Mouse (Mus musculus) granulocyte monocyte progenitor cell, adult 5-6 weeks (primary cell): Measurements from ENCODE around the gene Trex2. TPM values are rescaled to one million over a fixed set of nuclear protein-coding genes. Genes with fewer than 3 reads are reported as not detected.
A peak's percentile ranks its signal among the peaks of the same experiment; 100 is the strongest.
"Not testable (repeated sequence)": the region's sequence is repeated elsewhere in the genome, so short reads cannot be mapped to it uniquely, and the experiment has no call there.

Experiments used
- ATAC-seq: replicated peaks from 2 replicates; pipeline ENCODE4 v1.8.0; 2016; ENCODE audit warnings: mild to moderate bottlenecking, moderate TSS enrichment, inconsistent platforms; ENCODE audit not compliant: poor library complexity, severe bottlenecking
- total RNA-seq, 2 experiments: library from RNA; stranded (forward) in 1 of 2; stranded (reverse) in 1 of 2; fragments of 200-712, 200-1000 nt in 1 of 2; fragments of >200 nt in 1 of 2; fragmentation: Nextera tagmentation in 1 of 2; gene quantifications; 2 replicates each; pipeline ENCODE4 v1.2.3; 2014 to 2017

The Trex2 gene
- total RNA-seq, 2 experiments from 2014 or later: not detected

DNA sequence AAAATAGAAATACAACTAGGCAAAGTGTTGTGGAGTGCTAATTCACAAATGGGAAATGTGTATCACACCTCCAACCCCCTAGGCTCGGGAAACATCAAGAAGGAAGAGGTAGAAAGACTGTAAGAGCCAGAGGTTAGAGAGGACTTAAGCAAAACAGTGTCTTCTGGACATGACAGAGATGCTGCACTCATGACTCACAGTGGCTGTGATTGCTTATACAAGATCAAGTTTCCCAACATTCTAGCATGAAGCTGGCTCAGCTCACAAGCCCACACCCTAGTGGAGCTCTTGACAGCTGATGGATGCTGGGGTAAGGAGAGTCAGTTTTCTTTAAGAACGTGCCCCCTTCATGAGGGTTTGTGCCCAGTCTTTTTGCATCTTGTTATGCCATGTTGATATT lies 6.3 kb upstream of the Trex2 start:
- ATAC-seq: no peak

DNA sequence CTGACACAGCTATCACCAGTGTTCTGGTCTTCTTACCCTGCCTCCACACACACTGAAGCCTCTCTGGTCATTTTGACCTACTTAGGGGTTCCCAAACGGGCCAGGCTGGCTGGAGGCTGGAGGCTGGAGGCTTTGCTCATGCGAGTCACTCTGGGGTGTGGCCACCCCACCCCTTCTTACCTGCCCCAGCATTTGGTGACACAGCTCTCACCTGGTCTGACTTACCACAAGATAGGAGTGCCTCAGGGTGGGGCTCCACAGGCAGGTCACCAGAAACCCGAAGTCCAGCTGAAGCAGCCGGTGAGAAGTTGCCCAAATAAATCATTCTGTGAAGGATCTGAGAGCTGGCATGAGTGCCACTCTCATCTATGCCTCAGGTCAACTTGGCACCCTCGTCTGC lies 2.3 kb downstream of the Trex2 start:
- no peak for ATAC-seq

DNA sequence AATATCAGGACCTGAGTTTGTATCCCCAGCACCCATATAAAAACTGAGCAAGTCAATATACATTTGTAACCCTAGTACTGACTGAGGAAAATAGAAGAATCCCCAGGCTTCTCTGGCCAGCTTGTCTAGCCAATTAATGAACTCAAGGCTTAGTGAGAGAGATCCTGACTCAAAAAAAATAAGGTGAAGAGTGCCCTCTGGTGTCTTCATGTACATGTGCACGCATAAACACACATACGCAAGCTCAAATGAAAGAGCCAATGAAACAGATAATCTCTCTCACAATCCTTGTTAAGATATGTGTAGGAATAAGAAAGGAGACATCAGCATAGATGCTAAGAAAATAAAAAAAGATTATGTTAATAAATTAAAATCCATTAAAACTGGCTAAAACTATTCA lies 5.1 kb downstream of the Trex2 start:
- peak; percentile 55 for ATAC-seq

DNA sequence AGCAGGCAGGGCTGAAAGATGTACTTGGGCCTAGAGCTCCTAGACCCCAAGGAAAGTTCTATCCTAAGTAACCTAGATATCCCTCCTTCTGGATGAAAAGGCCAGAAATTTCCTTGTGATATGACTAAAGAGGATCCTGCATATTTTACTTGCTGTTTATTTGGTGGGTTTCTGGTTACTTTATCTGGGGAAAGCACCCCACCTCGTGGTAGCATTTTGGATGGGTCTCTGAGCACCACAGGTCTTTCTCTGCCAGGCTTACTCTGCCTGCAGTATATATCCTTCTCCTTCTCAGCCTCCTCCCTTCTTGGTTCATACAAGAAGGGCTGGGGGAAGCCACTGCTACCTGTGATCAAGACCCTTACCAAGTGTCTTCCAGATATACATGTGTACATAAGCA lies 22.4 kb downstream of the Trex2 start:
- no peak for ATAC-seq

DNA sequence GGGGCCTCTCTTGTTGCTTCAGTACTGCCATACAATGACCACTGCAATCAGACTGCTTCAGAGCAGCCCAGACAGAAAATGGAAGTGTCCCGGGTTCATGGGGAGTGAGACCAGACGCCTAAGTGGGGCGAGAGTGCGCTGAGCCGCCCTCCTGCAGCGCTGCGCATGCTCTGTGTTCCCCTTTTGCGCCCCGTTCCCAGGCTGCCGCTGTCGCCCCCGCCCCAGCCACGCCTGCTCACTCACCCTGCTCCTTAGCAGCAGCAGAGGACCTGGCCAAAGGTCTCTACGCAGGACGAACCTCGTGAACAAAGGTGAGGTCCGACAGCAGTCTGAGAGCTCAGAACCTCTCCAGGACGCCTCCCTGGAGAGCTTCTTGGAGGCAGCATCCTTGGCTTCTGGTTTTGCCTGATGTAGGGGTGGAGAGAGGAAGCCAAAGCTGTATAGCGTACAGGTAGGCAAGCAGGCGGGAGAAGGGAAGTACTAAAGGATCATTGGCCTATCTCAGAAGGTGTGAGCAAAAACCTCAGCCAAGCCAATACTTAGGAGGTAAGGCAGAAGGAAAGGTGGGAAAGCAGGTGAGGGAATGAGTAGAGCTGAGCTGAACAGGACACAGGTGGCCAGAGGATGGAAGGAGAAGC lies 24.1 kb downstream of the Trex2 start, which contains the start of gene Zfp92:
Zfp92 (plus strand) TSS at position 217 of the 638 bp plus-strand sequence.
- ATAC-seq: peak; percentile 90

DNA sequence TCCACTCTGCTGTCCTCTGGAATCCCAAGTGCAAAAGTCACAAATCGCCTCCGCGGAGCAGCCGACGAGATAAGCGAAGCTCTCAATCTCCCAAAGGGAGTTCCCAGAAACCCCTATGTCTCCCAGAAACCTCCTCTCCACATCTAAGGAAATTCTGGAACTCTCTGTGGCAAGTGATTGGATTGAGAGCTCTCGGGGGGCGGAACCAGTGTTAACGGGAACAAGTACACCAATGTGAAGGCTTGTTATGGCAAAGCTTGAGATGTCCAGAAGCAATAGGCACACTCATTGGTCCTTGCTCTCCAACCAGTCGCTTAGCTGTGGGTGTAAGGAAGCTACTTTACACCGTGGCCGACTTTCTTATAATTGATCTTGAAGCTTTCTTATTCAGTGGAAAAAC lies 33.5 kb downstream of the Trex2 start:
- no peak for ATAC-seq

DNA sequence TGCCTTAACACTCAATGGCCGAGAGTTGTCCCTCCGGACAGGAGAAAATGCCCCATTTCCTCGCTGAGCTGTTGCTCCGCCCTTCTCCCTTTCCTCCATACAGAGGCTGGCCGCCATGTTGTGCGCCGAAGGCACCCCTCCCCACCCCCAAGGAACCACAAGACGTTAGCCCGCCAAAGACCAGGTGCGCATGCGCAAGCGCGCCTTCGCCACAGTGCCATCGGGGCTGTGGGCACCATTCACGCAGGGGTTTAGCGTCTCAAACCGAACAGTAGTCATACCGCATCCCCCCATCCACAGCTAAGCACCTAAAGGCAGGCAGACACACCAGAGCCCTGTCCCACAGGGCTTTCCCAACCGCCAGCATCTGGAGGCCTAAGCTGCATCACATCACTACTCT lies 34.2 kb downstream of the Trex2 start:
- no peak for ATAC-seq

DNA sequence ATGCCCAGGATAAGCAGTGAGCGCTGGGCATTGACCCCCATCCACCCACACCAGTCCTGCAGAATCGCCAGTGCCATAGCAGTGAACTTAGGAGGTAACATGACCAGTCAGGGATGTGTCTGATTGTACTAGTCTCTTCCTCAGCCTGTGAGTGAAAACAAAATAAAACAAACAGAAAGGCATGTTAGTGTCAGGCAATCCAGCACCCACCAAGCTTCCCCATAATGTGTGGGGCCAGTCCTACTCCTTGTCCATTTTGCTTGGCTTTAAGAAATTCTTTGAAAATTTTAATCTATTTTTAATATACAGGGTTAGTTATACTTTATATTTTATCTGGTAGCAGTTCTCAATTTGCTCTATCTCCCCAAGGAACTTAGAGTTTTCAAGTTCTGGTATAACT lies 36.5 kb downstream of the Trex2 start, which contains the start of gene Gm18336:
Gm18336 (minus strand) TSS at position 101 of the 400 bp plus-strand sequence.
- not testable (repeated sequence) for ATAC-seq

DNA sequence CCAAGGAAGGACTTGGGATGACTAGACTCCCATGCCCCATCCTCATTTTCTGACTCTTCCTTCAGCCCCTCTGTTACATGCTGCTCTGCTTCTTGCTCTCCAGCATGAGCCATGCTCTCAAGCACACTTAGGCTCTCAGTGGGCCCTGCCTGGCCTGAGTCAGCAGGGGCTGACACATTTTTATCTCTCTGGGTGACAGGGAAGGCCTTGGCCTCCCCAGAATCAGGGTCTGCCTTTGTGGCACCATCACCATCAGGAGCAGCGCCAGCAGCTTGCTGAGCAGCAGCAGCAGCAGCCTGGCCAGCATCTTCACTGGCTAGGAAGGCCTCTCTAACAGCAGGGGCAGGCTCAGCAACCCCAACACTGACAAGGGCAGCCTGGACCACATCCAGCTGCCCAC lies 38.7 kb downstream of the Trex2 start:
- no peak for ATAC-seq

DNA sequence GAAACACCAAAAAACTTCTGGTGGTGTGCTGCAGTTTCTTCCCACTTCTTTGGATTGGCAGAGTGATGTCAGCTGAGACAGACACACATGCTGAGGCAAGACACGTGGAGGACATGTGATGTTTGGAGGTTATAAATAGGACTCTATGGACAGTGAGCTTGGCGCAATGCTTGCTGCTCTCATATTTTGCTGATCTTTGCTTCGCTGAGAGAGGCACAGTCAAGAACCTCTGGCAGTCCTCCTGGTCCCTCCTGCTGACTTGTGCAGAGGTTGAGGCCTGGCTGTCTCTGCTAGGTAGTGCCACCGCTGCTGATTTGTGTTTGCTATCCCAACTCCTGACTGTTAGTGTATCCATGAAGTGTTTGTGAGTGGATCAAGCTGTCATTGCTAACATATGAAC lies 43.7 kb downstream of the Trex2 start:
- no peak for ATAC-seq

DNA sequence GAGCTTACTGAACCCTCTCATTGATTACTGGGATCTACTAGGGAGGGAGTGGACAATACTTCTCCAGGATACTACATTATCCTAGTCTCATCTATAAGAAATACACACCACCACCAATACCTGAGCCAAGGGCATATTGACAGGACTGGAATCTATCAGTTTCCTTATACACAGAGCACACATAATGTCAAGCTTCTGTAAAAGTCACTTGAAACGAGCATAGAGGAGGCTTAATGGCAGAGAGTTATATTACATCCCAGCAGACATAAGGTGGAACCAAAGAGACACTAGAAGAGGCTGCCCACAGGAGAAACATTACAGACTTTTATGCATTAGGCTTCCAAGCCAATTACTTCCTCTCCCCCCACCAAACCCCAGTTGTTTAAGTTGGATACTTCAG lies 50.2 kb downstream of the Trex2 start:
- no peak for ATAC-seq

DNA sequence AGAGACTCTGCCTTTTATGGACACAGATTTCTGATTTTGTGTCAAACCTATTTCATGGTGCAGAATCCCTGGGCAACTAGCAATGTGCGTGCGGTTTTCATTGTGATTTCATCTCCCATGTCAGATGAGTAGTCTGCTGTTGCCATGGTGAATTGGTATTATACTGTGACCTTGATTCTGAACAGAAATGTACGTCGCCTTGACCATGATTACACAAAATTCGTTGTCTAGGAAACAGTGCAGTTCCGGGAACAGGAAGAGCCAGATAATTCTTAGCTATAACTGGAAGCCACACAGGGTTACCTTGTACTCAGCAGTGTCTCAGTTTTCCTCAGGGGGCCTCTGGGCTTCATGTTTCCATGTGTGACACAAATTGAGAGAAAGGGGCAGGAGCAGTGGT lies 50.7 kb downstream of the Trex2 start:
- no peak for ATAC-seq

Other genes with a start within 250 kb of the Trex2 start
- gene Xlr3b, start 243.1 kb downstream of the Trex2 start, total RNA-seq (2014; fragmentation: Nextera tagmentation): 1.3 and 16.8 TPM in 2 replicates
- 7.8 and 7.9 TPM in 2 replicates for gene Xlr3b, start 243.1 kb downstream of the Trex2 start, total RNA-seq (2017)
- gene Xlr4b, start 221.0 kb downstream of the Trex2 start, total RNA-seq (2014; fragmentation: Nextera tagmentation): 17.1 and 17.2 TPM in 2 replicates
- gene Xlr4b, start 221.0 kb downstream of the Trex2 start, total RNA-seq (2017): 13.2 and 15.7 TPM in 2 replicates
- gene F8a, start 207.1 kb downstream of the Trex2 start, total RNA-seq (2014; fragmentation: Nextera tagmentation): 2.3 and 5.9 TPM in 2 replicates
- 3.9 and 4.2 TPM in 2 replicates for gene F8a, start 207.1 kb downstream of the Trex2 start, total RNA-seq (2017)
- gene Xlr4c, start 192.2 kb downstream of the Trex2 start, total RNA-seq (2014; fragmentation: Nextera tagmentation): 2.9 and 13.5 TPM in 2 replicates
- gene Xlr4c, start 192.2 kb downstream of the Trex2 start, total RNA-seq (2017): 5.9 and 8.6 TPM in 2 replicates
- not detected in 2 replicates for gene Xlr3c, start 170.0 kb downstream of the Trex2 start, total RNA-seq (2014; fragmentation: Nextera tagmentation)
- gene Xlr3c, start 170.0 kb downstream of the Trex2 start, total RNA-seq (2017): not detected in 2 replicates
- not detected in 2 replicates for gene Xlr5a, start 142.4 kb downstream of the Trex2 start, total RNA-seq (2014; fragmentation: Nextera tagmentation)
- gene Xlr5a, start 142.4 kb downstream of the Trex2 start, total RNA-seq (2017): not detected in 2 replicates
- gene Xlr5c, start 142.4 kb downstream of the Trex2 start, total RNA-seq (2014; fragmentation: Nextera tagmentation): not detected in 2 replicates
- not detected in 2 replicates for gene Xlr5c, start 142.4 kb downstream of the Trex2 start, total RNA-seq (2017)
- not detected in 2 replicates for gene Gm45015, start 98.5 kb downstream of the Trex2 start, total RNA-seq (2014; fragmentation: Nextera tagmentation)
- not detected in 2 replicates for gene Gm45015, start 98.5 kb downstream of the Trex2 start, total RNA-seq (2017)
- 8.5 and 11.9 TPM in 2 replicates for gene Zfp275, start 92.7 kb downstream of the Trex2 start, total RNA-seq (2014; fragmentation: Nextera tagmentation)
- 7.9 and 8.1 TPM in 2 replicates for gene Zfp275, start 92.7 kb downstream of the Trex2 start, total RNA-seq (2017)
- gene Gm18336, start 36.6 kb downstream of the Trex2 start, total RNA-seq (2014; fragmentation: Nextera tagmentation): not detected in 2 replicates
- not detected in 2 replicates for gene Gm18336, start 36.6 kb downstream of the Trex2 start, total RNA-seq (2017)
- not detected in 2 replicates for gene Zfp92, start 24.2 kb downstream of the Trex2 start, total RNA-seq (2014; fragmentation: Nextera tagmentation)
- gene Zfp92, start 24.2 kb downstream of the Trex2 start, total RNA-seq (2017): not detected in 2 replicates
- gene Haus7, start 23.7 kb upstream of the Trex2 start, total RNA-seq (2014; fragmentation: Nextera tagmentation): 24.2 and 29.1 TPM in 2 replicates
- gene Haus7, start 23.7 kb upstream of the Trex2 start, total RNA-seq (2017): 51.8 and 70.7 TPM in 2 replicates
- not detected in 2 replicates for gene Bgn, start 48.3 kb upstream of the Trex2 start, total RNA-seq (2014; fragmentation: Nextera tagmentation)
- gene Bgn, start 48.3 kb upstream of the Trex2 start, total RNA-seq (2017): not detected in 2 replicates
- not detected in 2 replicates for gene Atp2b3, start 67.7 kb upstream of the Trex2 start, total RNA-seq (2014; fragmentation: Nextera tagmentation)
- not detected in 2 replicates for gene Atp2b3, start 67.7 kb upstream of the Trex2 start, total RNA-seq (2017)
- gene Dusp9, start 204.1 kb upstream of the Trex2 start, total RNA-seq (2014; fragmentation: Nextera tagmentation): 0.26 and 0.41 TPM in 2 replicates
- 0.30 and 0.88 TPM in 2 replicates for gene Dusp9, start 204.1 kb upstream of the Trex2 start, total RNA-seq (2017)
- gene Pnck, start 224.8 kb upstream of the Trex2 start, total RNA-seq (2014; fragmentation: Nextera tagmentation): 2.5 TPM in 1 of 2 replicates, not detected in the other
- gene Pnck, start 224.8 kb upstream of the Trex2 start, total RNA-seq (2017): not detected in 2 replicates
- 1.1 TPM in 1 of 2 replicates, not detected in the other for gene Slc6a8, start 237.8 kb upstream of the Trex2 start, total RNA-seq (2014; fragmentation: Nextera tagmentation)
- not detected in 2 replicates for gene Slc6a8, start 237.8 kb upstream of the Trex2 start, total RNA-seq (2017)